Mouse (Mus musculus): ENCODE measurements around the gene Cdh15.
A peak's percentile ranks its signal among the peaks of the same experiment; 100 is the strongest.

Cdh15 gene

DNA sequence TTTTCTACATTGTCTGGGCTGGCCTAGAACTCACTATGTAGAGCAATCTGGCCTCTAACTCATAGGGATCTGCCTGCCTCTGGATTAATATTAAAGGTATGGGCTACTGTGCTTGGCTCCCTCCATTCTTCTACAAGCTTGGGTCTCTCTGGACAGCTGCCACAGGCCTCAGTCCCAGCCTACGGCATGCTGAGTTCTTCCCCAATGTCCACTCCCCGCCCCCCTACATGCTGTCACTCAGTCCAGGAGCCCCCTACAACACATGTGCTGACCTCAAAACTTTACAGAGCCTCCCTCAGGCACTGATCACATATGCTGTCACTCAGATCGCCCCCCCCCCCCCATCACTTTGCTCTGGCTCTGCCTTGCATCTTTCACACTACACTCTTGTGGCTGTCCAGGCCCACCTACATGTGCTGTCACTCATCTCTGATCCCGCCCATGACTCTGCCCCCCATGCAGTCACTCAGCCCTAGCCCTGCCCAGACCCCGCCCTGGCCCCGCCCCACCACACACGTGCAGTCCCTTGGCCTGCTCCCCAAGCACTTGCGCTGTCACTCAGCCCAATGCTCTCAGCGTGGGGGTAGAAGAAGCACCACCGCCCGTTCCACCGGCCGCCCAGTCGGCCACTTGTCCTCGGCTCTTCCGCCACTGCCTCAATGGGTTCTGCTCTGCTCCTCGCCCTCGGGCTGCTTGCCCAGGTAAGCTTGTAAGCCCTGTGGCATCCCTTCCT is at the start of gene Cdh15:
Gene Cdh15 (plus strand): TSS at position 138 of the 733 bp plus-strand sequence.
- peak; percentile 57 for DNase-seq (ENCODE audit: low read depth, low spot score)
- Histone ChIP-seq H3K36me3 (ENCODE audit: control insufficient read depth, insufficient read depth, low read length, poor library complexity, severe bottlenecking) (no peaks in the 10 kb centered on the region), H3K27me3 (ENCODE audit: control insufficient read depth, insufficient read depth, low read length, poor library complexity, severe bottlenecking) (no peaks in the 10 kb centered on the region)

DNA sequence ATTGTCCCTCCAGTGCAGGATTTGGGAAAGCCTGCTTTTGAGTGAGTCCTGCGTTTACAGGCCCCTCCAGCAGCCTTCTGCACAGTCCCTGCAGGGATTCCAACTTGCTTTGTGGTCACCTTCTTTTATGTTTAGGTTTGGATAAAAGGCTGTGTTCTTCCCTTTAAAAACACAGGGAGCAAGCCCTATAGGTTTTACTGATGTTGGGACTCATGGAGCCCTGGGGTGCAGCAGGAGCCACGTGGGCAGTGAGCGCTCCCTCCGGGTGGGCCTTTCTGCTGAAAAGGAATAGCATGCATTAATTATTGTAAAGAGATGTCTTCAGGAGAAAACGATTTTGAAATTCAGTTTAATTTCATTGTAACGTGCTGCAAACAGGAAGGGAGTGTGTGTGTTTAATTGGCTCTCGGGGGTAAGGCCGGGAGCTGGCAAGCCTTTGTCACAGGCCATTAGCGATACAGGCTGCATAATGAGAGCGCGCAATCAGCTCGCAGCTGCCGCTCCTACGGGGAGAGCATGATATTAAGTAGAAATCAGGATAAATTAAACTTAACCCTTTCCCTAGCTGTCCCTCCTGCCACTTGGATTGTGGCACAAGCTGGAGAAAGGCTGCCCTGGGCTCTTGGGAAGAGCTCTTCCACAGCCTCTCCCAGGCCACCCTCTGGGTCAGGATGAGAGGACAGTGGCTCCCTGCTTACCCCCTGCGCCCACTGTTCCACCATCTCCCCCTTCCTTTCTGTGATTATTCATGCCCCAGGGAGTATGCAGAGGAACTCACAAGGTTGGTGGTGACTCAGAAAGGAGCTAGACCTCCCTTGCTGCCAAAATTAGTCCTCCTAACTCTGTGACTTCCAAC is 43.6 kb upstream of the Cdh15 start:
- peaks cover 7% of the 10 kb centered on the region for H3K36me3 ChIP-seq (ENCODE audit: control insufficient read depth, insufficient read depth, low read length, poor library complexity, severe bottlenecking)
- H3K27me3 ChIP-seq (ENCODE audit: control insufficient read depth, insufficient read depth, low read length, poor library complexity, severe bottlenecking), result no peaks in the 10 kb centered on the region
- DNase-seq (ENCODE audit: low read depth, low spot score), result no peak

DNA sequence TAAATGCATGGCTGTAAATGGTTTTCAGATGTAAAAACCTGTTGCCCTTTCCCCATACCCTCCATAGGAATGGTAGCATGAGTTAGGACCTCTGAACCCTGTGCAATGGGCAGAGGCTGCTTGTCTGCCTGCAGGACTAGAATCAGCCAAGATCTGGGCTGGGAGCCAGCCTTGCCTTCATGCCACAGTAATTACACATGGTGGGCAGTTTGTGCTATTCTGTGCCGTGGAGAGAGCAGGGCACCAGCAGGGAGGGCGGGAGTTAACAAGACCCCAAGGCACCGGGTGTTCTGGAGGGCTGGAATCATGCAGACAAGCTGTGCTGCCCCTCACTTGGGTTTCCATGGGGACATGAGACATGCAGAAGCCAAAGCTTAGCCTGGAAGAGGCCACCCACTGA is 42.4 kb upstream of the Cdh15 start:
- no peak for DNase-seq (ENCODE audit: low read depth, low spot score)
- no peaks in the 10 kb centered on the region for H3K27me3 ChIP-seq (ENCODE audit: control insufficient read depth, insufficient read depth, low read length, poor library complexity, severe bottlenecking)
- peaks cover 7% of the 10 kb centered on the region for H3K36me3 ChIP-seq (ENCODE audit: control insufficient read depth, insufficient read depth, low read length, poor library complexity, severe bottlenecking)

GRCm38 (mm10) chr8:122806956-122807538 is 40.7 kb upstream of the Cdh15 start:
- Histone ChIP-seq H3K27me3 (ENCODE audit: control insufficient read depth, insufficient read depth, low read length, poor library complexity, severe bottlenecking) (no peaks in the 10 kb centered on the region), H3K36me3 (ENCODE audit: control insufficient read depth, insufficient read depth, low read length, poor library complexity, severe bottlenecking) (peaks cover 7% of the 10 kb centered on the region)
- DNase-seq (ENCODE audit: low read depth, low spot score), result no peak

GRCm38 (mm10) chr8:122807907-122808306 is 39.9 kb upstream of the Cdh15 start:
- H3K27me3 ChIP-seq (ENCODE audit: control insufficient read depth, insufficient read depth, low read length, poor library complexity, severe bottlenecking), result no peaks in the 10 kb centered on the region
- peaks cover 5% of the 10 kb centered on the region for H3K36me3 ChIP-seq (ENCODE audit: control insufficient read depth, insufficient read depth, low read length, poor library complexity, severe bottlenecking)
- no peak for DNase-seq (ENCODE audit: low read depth, low spot score)

DNA sequence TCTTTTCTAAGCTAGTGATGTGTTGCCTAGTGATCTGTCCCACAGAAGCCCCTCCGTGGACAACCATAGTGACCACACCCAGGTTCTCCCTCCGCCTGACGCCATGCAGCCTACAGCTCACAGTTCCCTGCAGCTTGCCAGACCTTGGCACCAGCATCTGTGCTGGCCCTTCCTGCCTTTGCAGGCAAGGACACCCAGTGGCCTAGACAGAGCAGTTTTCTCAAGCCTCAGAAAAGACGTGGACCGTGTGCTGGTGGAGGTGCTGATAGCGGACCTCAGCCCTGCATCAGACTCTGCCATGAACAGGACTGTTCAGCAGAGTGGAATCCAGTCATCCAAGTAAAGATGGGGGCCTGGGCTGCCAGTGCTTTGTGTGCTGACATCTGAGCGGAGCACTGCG is 37.4 kb upstream of the Cdh15 start:
- no peak for DNase-seq (ENCODE audit: low read depth, low spot score)
- peaks cover 2% of the 10 kb centered on the region for H3K36me3 ChIP-seq (ENCODE audit: control insufficient read depth, insufficient read depth, low read length, poor library complexity, severe bottlenecking)
- no peaks in the 10 kb centered on the region for H3K27me3 ChIP-seq (ENCODE audit: control insufficient read depth, insufficient read depth, low read length, poor library complexity, severe bottlenecking)

GRCm38 (mm10) chr8:122811870-122812494 is 35.8 kb upstream of the Cdh15 start:
- no peak for DNase-seq (ENCODE audit: low read depth, low spot score)
- H3K36me3 ChIP-seq (ENCODE audit: control insufficient read depth, insufficient read depth, low read length, poor library complexity, severe bottlenecking), result peaks cover 3% of the 10 kb centered on the region

DNA sequence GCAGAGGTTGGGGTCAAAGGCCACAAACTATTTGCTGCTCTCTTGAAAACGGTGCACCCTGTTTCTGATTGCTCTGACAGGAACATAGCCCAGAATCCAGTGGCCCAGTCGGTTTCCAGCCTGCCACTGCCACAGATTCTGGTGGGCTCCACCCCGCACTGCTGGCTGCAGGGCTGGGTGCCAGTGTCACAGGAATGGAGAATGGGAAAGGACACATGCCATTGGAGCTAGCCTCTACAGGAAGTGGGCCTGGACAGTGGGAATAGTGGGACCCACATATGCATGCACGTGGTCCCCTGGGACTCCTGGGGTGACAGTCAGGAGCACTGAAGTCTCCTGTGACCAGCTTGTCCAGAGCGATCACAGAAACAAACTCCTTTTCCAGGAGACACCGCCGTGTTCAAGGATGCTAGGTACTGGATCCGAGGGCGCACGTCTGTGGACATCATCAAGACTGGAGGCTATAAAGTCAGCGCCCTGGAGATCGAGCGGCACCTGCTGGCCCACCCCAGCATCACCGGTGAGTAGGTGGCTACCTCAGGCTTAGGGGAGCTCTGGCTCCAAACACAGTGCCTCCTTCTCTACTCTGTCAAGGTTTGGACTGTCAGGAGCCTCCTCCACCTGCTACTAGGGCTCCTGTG is 35.0 kb upstream of the Cdh15 start:
- H3K36me3 ChIP-seq (ENCODE audit: control insufficient read depth, insufficient read depth, low read length, poor library complexity, severe bottlenecking), result peaks cover 3% of the 10 kb centered on the region
- DNase-seq (ENCODE audit: low read depth, low spot score), result peak; percentile 47

More at GRCm38 (mm10) chr8:122811870-122812494, 35.8 kb upstream of the Cdh15 start:
- no peaks in the 10 kb centered on the region for H3K27me3 ChIP-seq (ENCODE audit: control insufficient read depth, insufficient read depth, low read length, poor library complexity, severe bottlenecking)

GRCm38 (mm10) chr8:122814608-122815007 is 33.2 kb upstream of the Cdh15 start:
- Histone ChIP-seq H3K36me3 (ENCODE audit: control insufficient read depth, insufficient read depth, low read length, poor library complexity, severe bottlenecking) (peaks cover 3% of the 10 kb centered on the region), H3K27me3 (ENCODE audit: control insufficient read depth, insufficient read depth, low read length, poor library complexity, severe bottlenecking) (no peaks in the 10 kb centered on the region)
- DNase-seq (ENCODE audit: low read depth, low spot score), result no peak

More for the DNA sequence above, 35.0 kb upstream of the Cdh15 start:
- no peaks in the 10 kb centered on the region for H3K27me3 ChIP-seq (ENCODE audit: control insufficient read depth, insufficient read depth, low read length, poor library complexity, severe bottlenecking)

- H3K27me3 ChIP-seq (ENCODE audit: control insufficient read depth, insufficient read depth, low read length, poor library complexity, severe bottlenecking), result no peaks in the 10 kb centered on the region
- H3K36me3 ChIP-seq (ENCODE audit: control insufficient read depth, insufficient read depth, low read length, poor library complexity, severe bottlenecking), result peaks cover 3% of the 10 kb centered on the region; the same call in 1 of the 2 replicates
- no peak for DNase-seq (ENCODE audit: low read depth, low spot score)
These were observed 30.8 kb upstream of the Cdh15 start for GRCm38 (mm10) chr8:122816965-122817364.

GRCm38 (mm10) chr8:122817724-122818496 is 29.9 kb upstream of the Cdh15 start:
- DNase-seq (ENCODE audit: low read depth, low spot score), result no peak
- Histone ChIP-seq H3K36me3 (ENCODE audit: control insufficient read depth, insufficient read depth, low read length, poor library complexity, severe bottlenecking) (peaks cover 3% of the 10 kb centered on the region; the same call in 1 of the 2 replicates), H3K27me3 (ENCODE audit: control insufficient read depth, insufficient read depth, low read length, poor library complexity, severe bottlenecking) (no peaks in the 10 kb centered on the region)

- DNase-seq (ENCODE audit: low read depth, low spot score), result no peak
- Histone ChIP-seq H3K27me3 (ENCODE audit: control insufficient read depth, insufficient read depth, low read length, poor library complexity, severe bottlenecking) (no peaks in the 10 kb centered on the region), H3K36me3 (ENCODE audit: control insufficient read depth, insufficient read depth, low read length, poor library complexity, severe bottlenecking) (0 out of 2 replicates have a peak, but pooled peaks cover 2% of the 10 kb centered on the region)
These were observed 28.0 kb upstream of the Cdh15 start for GRCm38 (mm10) chr8:122819776-122820175.

GRCm38 (mm10) chr8:122824571-122824970 is 23.2 kb upstream of the Cdh15 start:
- no peaks in the 10 kb centered on the region for H3K36me3 ChIP-seq (ENCODE audit: control insufficient read depth, insufficient read depth, low read length, poor library complexity, severe bottlenecking)
- DNase-seq (ENCODE audit: low read depth, low spot score), result no peak
- H3K27me3 ChIP-seq (ENCODE audit: control insufficient read depth, insufficient read depth, low read length, poor library complexity, severe bottlenecking), result no peaks in the 10 kb centered on the region
